Mouse (Mus musculus) left cerebral cortex, adult 2 months (tissue): ENCODE results near the gene Pitpnm1. TPM values are rescaled to one million over a fixed set of nuclear protein-coding genes. Genes with fewer than 3 reads are reported as not detected.

Experiments
- DNase-seq, 2 experiments: peaks; one replicate each; pipeline ENCODE4 v3.0.0; 2021 to 2022; ENCODE audit warnings: low spot score in 2 of 2, mixed read lengths in 1 of 2; ENCODE audit errors: extremely low spot score in 1 of 2
- H3K27ac ChIP-seq: fragments of 200-600 bp; 2 replicates; pipeline ENCODE4 v1.8.1; 2022
- H3K4me3 ChIP-seq: fragments of 200-600 bp; 2 replicates; pipeline ENCODE4 v1.8.1; 2022
- CTCF ChIP-seq: fragments of 200-600 bp; IDR thresholded peaks from 2 replicates; pipeline ENCODE4 v1.8.1; 2022; ENCODE audit warnings: antibody characterized with exemption, mild to moderate bottlenecking, moderate library complexity
- intact Hi-C: fragments of 180-260 bp; cut with DNase I; formaldehyde crosslinking; loops from one replicate; pipeline ENCODE4 v1.15.1; 2025
- total RNA-seq, 2 experiments: library from RNA; stranded (reverse); gene quantifications; 2 replicates each; pipeline ENCODE4 v1.2.3; 2021

Pitpnm1 gene
- total RNA-seq, 2 experiments from 2014 or later, result 217 to 229 TPM

DNA sequence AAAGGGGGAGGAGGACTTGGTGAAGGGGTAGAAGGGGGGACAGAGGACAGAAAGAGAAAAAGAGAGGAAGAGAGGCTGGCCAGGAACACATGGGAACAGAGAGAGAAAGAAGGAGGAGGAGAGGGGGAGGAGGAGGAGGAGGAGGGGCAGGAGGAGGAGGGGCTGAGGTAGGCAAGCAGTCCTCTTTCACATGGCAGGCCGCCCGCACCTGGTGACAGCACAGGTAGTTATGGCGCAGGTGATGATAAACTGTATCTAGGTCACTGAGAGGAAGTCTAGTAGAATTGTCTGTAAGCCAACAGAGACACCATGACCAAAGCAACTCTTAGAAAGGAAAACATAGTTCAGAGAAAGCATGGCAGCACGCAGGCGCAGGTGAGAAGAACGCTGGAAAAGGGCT lies 28.4 kb upstream of the Pitpnm1 start:
- no peak for TF ChIP-seq CTCF
- DNase-seq, result no peak
- Histone ChIP-seq H3K27ac (no peak overlapping the region), H3K4me3 (no peak overlapping the region)
- intact Hi-C loops, result no loop called here

DNA sequence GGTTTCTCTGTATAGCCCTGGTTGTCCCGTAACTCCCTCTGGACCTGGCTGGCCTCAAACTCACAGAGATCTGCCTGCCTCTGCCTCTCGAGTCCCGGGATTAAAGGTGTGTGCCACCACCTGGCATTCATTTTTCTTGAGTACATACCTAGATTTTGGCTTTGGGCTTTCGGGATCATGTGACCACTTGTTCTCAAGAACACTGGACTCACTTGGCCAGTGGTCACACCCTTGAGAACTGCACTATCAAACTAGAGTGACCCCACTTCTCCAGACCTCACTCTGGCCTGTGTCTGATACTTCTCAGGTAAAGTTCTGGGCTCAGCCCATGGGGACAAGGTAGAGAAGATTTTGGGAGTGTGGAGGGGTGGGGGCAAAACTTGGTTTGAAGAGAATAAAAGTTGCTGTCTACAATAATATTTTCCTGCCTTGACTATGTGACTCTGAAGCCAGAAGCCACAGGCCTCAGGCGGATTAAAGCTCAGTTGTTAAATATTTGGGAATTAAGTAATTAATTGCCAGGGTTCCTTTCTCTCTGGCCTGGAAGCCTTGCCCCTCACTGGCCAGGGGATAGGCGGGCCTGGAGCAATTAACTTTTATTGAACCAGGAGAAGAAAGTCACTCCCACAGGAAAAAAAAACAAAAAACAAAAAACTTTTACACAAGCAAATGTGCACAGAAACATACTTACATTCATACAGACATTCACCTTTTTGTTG lies 26.9 kb upstream of the Pitpnm1 start:
- no peak overlapping the region for H3K4me3 ChIP-seq
- DNase-seq, result no peak
- intact Hi-C loops, result loop anchor here (2.0 kb wide), 1 partner anchor 14 kb away; the partner anchor contains the start of gene Gstp3
- TF ChIP-seq CTCF, result no peak
- H3K27ac ChIP-seq, result no peak overlapping the region

DNA sequence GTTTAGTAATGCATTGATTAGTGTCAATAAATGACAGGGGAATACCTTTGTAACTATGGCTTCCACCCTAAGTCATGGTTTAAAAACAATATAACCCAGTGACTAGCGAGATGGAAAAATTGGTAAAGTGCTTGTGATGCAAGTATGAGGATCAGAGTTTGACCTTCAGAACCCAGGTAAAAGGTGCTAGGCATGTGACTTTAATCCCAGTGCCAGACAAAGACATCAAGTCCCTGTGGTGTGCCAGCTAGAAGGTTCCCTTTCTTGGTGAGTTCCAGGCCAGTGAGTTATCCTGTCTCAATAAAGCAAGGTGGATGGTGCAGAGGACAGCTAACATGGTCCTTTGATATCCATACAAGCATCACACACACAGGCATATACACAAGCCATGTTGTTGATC lies 24.3 kb upstream of the Pitpnm1 start:
- DNase-seq, result no peak
- Histone ChIP-seq H3K4me3 (no peak overlapping the region), H3K27ac (no peak overlapping the region)
- TF ChIP-seq CTCF, result no peak
- intact Hi-C loops, result no loop called here

DNA sequence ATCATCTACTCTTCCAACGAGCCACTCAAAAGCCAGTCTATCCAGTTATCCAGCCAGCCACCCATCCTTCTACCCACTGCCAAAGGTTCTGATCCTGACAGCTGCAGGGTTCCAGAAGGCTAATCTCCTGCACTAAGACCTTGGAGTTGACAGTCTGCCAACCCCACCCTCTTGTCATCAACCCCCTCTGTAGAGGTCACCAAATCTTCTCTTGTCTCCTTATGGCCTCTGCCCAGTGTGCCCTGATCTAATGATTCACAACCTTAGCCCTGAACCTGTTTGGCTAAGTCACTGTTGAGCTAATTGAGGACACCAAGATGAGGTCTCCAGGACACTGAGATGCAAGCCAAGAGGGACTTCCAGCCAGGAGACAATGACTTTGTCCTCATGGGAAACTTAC lies 20.2 kb upstream of the Pitpnm1 start:
- Histone ChIP-seq H3K27ac (no peak overlapping the region), H3K4me3 (no peak overlapping the region)
- DNase-seq, result no peak
- intact Hi-C loops, result no loop called here
- no peak for TF ChIP-seq CTCF

DNA sequence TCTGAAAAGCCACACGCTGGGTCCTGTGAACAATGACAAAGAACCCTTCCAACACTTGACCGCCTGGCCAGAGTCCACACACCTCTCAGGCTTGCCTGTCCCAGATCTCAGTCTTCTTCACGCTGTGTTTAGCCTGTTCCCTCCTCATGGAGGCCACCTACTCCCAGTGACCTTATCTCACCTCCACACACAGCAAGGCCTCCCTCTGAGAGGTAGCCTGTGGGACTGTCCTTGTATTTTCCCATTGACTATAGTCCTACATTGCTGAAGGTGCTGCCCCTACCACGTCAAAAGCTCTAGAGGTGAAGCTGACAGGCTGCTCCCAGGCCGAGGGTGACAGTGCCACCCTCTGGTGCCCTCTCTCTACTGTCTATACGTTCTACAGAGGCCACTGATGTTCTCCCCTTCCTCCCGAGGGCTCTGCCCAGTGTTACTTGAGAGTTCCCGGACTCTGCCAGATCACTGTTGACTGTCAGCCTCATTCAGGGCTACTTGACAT lies 19.2 kb upstream of the Pitpnm1 start:
- no peak overlapping the region for H3K27ac ChIP-seq

DNA sequence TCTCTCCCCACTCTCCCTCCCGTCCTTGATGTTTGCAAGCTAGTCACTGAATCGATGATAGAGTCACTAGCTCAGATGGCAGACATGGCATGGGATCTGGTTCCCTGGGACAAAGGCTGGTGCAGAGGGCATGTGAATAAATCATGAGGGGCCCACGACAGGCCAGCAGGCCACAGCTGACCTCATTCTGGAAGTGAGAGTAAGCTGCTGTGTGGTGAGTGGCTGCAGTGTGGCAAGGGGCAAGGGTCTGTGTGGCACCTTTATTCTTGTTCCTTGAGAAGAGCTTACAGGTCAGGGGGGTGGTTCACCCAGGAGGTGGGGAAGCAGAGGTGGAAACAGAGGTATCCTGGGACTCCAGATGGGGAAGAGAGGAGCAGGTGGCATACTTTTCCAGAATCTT lies 18.4 kb upstream of the Pitpnm1 start, which contains the start of gene Cabp2:
Gene Cabp2, plus strand, starts transcription at position 185 of the 400 bp plus-strand sequence.
- no peak for DNase-seq
- no peak within 1 kb of the TSS for H3K27ac ChIP-seq
- no peak for TF ChIP-seq CTCF
- no peak within 1 kb of the TSS for H3K4me3 ChIP-seq
- intact Hi-C loops, result loop anchor here (2.0 to 10.0 kb wide), 2 partner anchors 29 to 127 kb away; partner anchors contain the start of gene Aldh3b3

More for the DNA sequence above, 19.2 kb upstream of the Pitpnm1 start:
- no peak overlapping the region for H3K4me3 ChIP-seq
- intact Hi-C loops, result loop anchor here (2.0 to 10.0 kb wide), 2 partner anchors 28 to 126 kb away; partner anchors contain the start of gene Aldh3b3
- no peak for TF ChIP-seq CTCF
- no peak for DNase-seq

DNA sequence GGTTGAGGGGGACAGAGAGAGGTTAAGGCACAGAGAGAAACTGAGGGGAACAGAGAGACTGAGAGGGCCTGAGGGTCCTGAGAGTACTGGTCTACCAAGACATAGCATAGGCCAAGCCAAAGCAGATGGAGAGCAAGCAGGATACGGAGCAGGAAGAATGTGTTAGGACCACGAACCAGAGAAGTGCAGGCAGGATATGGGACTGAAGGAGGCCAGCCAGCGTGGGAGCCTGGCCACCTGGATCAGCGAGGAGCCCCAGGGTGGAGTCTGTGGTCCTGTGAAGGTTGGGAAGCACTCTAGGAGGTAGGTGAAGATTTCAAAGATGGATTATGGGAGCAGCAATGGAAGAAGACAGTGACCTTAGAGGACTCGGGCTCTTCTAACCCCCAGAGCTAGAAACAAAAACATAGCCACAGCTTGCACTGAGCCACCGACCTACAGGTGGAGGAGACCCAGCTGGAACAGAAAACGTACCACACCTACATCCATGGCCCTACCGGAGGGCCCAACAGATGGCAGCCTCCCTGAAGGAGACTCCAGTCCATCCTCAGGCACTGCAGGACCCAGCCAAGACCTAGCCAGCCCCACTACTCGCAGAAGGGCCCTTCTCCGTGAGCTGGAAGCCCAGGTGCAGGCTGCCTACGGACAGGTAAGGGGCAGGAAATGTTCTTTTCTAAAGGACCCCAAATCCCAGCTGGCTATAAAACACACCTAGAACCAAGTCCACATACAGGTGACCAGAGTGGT lies 17.4 kb upstream of the Pitpnm1 start:
- Histone ChIP-seq H3K4me3 (no peak overlapping the region), H3K27ac (no peak overlapping the region)
- no peak for DNase-seq
- intact Hi-C loops, result loop anchor here (10.0 kb wide), 1 partner anchor 128 kb away; the partner anchor contains the start of gene Aldh3b3
- no peak for TF ChIP-seq CTCF

DNA sequence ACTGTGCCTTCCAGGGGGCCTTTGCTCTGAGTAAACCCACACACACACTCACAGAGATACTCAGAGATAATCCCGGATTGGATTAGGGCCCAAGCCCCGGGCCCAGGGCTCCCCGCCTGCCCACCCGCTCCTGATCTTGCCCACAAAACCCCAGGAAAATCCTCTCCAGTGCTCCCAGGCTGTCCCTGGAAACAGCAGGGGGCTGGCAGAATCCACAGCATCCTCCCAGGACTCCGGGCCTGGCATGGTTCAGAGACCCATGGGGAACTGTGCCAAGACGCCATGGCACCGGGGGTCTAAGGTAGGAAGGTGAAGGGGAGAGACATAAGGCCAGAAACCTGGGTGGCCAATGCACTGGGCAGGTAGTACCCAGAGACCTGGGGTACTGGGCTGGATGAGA lies 16.5 kb upstream of the Pitpnm1 start:
- TF ChIP-seq CTCF, result no peak
- intact Hi-C loops, result loop anchor here (10.0 kb wide), 1 partner anchor 129 kb away; the partner anchor contains the start of gene Aldh3b3
- Histone ChIP-seq H3K4me3 (no peak overlapping the region), H3K27ac (no peak overlapping the region)
- DNase-seq, result no peak

DNA sequence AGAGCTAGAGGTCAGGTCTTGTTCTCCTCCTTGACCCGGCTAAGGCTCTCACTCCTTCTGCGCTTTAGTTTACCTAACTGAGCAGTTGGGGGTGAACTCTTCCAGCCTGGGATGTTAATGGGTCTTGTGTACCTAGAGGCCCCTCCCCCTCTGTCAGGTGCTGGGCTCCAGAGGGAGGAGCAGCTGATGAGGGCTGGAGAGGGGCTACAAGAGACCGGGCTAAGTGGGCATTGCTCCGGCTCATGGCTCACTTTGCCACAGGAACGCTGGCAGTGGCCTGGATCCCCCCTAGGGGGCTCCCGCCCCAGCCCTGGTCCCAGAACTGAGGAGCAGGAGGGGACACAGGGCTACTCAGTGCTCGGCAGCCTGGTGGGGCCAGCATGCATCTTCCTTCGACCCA lies 16.0 kb upstream of the Pitpnm1 start:
- no peak for DNase-seq
- no peak for TF ChIP-seq CTCF
- intact Hi-C loops, result loop anchor here (10.0 kb wide), 1 partner anchor 129 kb away; the partner anchor contains the start of gene Aldh3b3
- H3K27ac ChIP-seq, result no peak overlapping the region
- H3K4me3 ChIP-seq, result no peak overlapping the region

DNA sequence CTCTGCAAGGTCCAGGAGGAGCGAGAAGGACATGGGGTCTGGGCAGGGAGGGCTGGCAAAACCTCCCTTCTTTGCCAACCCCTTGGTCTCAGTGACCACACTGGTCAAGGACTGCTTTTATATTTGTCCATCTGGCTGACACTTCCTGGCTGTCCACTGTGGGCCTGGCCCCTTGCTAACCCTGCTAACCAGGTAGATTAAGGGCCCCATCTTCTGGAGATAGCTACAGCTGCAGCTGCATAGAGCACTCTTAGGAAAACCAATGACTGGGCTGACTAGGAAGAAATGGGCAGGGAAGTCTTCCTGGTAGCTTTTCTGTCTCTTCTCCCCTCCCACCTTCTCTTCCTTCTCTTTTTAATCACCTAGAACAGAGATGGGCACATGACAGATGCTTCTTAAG lies 14.8 kb upstream of the Pitpnm1 start:
- Histone ChIP-seq H3K4me3 (no peak overlapping the region), H3K27ac (no peak overlapping the region)
- no peak for DNase-seq
- intact Hi-C loops, result loop anchor here (10.0 kb wide), 1 partner anchor 130 kb away; the partner anchor contains the start of gene Aldh3b3
- TF ChIP-seq CTCF, result no peak; the same call in 1 of the 2 replicates

DNA sequence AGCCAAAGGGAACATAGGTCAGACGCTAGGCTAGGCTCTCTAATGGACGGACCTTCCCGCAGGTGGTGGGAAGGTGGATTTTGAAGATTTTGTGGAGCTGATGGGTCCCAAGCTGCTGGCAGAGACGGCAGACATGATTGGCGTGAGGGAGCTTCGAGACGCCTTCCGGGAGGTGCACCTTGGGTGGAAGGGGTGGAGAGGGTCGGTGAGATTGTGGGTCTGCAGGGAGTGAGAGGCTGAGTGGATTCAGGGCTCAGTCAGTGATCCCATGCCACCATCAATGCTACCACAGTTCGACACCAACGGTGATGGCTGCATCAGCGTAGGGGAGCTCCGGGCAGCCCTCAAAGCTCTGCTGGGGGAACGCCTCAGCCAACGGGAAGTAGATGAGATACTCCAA lies 13.6 kb upstream of the Pitpnm1 start:
- DNase-seq, result no peak
- no peak overlapping the region for H3K4me3 ChIP-seq
- no peak overlapping the region for H3K27ac ChIP-seq
- intact Hi-C loops, result loop anchor here (10.0 kb wide), 1 partner anchor 131 kb away; the partner anchor contains the start of gene Aldh3b3
- no peak for TF ChIP-seq CTCF

DNA sequence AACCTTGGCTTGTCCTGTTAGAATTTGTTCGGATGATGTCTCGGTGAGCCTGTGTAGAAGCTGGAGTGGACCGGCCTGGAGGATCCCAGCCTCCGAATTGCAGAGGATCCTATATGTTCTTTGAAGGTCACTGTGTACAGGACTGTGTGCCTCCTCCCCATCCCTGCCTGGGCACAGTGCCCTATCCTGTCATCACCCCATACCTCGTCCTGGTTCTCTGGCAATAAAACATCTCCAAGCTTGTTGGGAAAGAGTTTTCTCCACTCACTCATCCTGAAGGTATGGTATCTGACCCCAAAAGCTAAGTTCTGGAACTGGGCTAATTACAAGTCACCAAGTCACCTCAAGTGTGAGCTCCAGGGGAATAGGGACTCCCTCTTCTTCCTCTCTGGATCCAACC lies 12.7 kb upstream of the Pitpnm1 start:
- TF ChIP-seq CTCF, result no peak
- Histone ChIP-seq H3K27ac (no peak overlapping the region), H3K4me3 (no peak overlapping the region)
- DNase-seq, result no peak
- intact Hi-C loops, result loop anchor here (10.0 kb wide), 1 partner anchor 132 kb away; the partner anchor contains the start of gene Aldh3b3
